Mouse (Mus musculus): ENCODE data around the gene Nanos2. TPM values are rescaled to one million over a fixed set of nuclear protein-coding genes. Genes with fewer than 3 reads are reported as not detected.

The Nanos2 gene
- polyA plus RNA-seq, 1 experiment from 2014 or later: 0.10 TPM

GRCm38 (mm10) chr7:19000421-19000820 lies 13.2 kb downstream of the Nanos2 start:
- Histone ChIP-seq H3K27me3 (ENCODE audit: control insufficient read depth, insufficient read depth, low read length) (no peaks in the 10 kb centered on the region), H3K4me1 (ENCODE audit: control insufficient read depth, insufficient read depth, low read length) (peaks cover 21% of the 10 kb centered on the region), H3K4me3 (ENCODE audit: low read depth, low read length) (peak overlapping the region; percentile 22), H3K36me3 (ENCODE audit: control insufficient read depth, insufficient read depth, low read length) (peaks cover 3% of the 10 kb centered on the region; the same call in 1 of the 2 replicates), H3K9ac (ENCODE audit: low read length) (peak overlapping the region; percentile 51; the same call in 1 of the 2 replicates), H3K4me2 (peak overlapping the region; percentile 38), H3K27ac (ENCODE audit: low read depth, low read length) (no peak overlapping the region), H3K9me3 (ENCODE audit: control insufficient read depth, low read length) (no peaks in the 10 kb centered on the region)
- WGBS: 56% methylated on average over 10 of the region's 10 CpGs
- DNase-seq (ENCODE audit: low spot score, missing footprints): no peak
- ATAC-seq (ENCODE audit: low FRiP score): no peak

- DNase-seq (ENCODE audit: low spot score, missing footprints) (no peak), ATAC-seq (ENCODE audit: low FRiP score) (no peak)
- Histone ChIP-seq H3K27ac (ENCODE audit: low read depth, low read length) (no peak overlapping the region), H3K4me1 (ENCODE audit: control insufficient read depth, insufficient read depth, low read length) (peaks cover 29% of the 10 kb centered on the region), H3K9me3 (ENCODE audit: control insufficient read depth, low read length) (no peaks in the 10 kb centered on the region), H3K36me3 (ENCODE audit: control insufficient read depth, insufficient read depth, low read length) (peaks cover 10% of the 10 kb centered on the region; the same call in 1 of the 2 replicates), H3K4me2 (peak overlapping the region; percentile 38), H3K27me3 (ENCODE audit: control insufficient read depth, insufficient read depth, low read length) (no peaks in the 10 kb centered on the region), H3K9ac (ENCODE audit: low read length) (peak overlapping the region; percentile 51; the same call in 1 of the 2 replicates), H3K4me3 (ENCODE audit: low read depth, low read length) (peak overlapping the region; percentile 22)
- WGBS: 36% methylated on average over 18 of the region's 18 CpGs
These were observed 14.0 kb downstream of the Nanos2 start for GRCm38 (mm10) chr7:19001066-19001806.

GRCm38 (mm10) chr7:19001807-19002085 lies 14.5 kb downstream of the Nanos2 start:
- WGBS: 73% methylated on average over 3 of the region's 3 CpGs
- H3K27ac ChIP-seq (ENCODE audit: low read depth, low read length): no peak overlapping the region
- no peak for ATAC-seq (ENCODE audit: low FRiP score)
- H3K4me2 ChIP-seq: no peak overlapping the region
- H3K27me3 ChIP-seq (ENCODE audit: control insufficient read depth, insufficient read depth, low read length): no peaks in the 10 kb centered on the region
- H3K9me3 ChIP-seq (ENCODE audit: control insufficient read depth, low read length): no peaks in the 10 kb centered on the region
- H3K4me1 ChIP-seq (ENCODE audit: control insufficient read depth, insufficient read depth, low read length): peaks cover 32% of the 10 kb centered on the region
- no peak for DNase-seq (ENCODE audit: low spot score, missing footprints)
- no peak overlapping the region for H3K9ac ChIP-seq (ENCODE audit: low read length)
- H3K4me3 ChIP-seq (ENCODE audit: low read depth, low read length): no peak overlapping the region
- peaks cover 10% of the 10 kb centered on the region; the same call in 1 of the 2 replicates for H3K36me3 ChIP-seq (ENCODE audit: control insufficient read depth, insufficient read depth, low read length)

GRCm38 (mm10) chr7:19002115-19002514 lies 14.9 kb downstream of the Nanos2 start:
- no peak for ATAC-seq (ENCODE audit: low FRiP score)
- H3K9me3 ChIP-seq (ENCODE audit: control insufficient read depth, low read length): no peaks in the 10 kb centered on the region
- DNase-seq (ENCODE audit: low spot score, missing footprints): no peak
- H3K27ac ChIP-seq (ENCODE audit: low read depth, low read length): no peak overlapping the region
- no peaks in the 10 kb centered on the region for H3K27me3 ChIP-seq (ENCODE audit: control insufficient read depth, insufficient read depth, low read length)
- peak overlapping the region; percentile 33 for H3K4me3 ChIP-seq (ENCODE audit: low read depth, low read length)
- 49% methylated on average over 4 of the region's 4 CpGs for WGBS
- H3K4me2 ChIP-seq: peak overlapping the region; percentile 60
- H3K36me3 ChIP-seq (ENCODE audit: control insufficient read depth, insufficient read depth, low read length): peaks cover 10% of the 10 kb centered on the region; the same call in 1 of the 2 replicates
- H3K4me1 ChIP-seq (ENCODE audit: control insufficient read depth, insufficient read depth, low read length): peaks cover 32% of the 10 kb centered on the region
- H3K9ac ChIP-seq (ENCODE audit: low read length): peak overlapping the region; percentile 79

- Histone ChIP-seq H3K4me1 (ENCODE audit: control insufficient read depth, insufficient read depth, low read length) (peaks cover 32% of the 10 kb centered on the region), H3K4me2 (peak overlapping the region; percentile 60)
- DNase-seq (ENCODE audit: low spot score, missing footprints): peak; percentile 98
These were observed 15.8 kb downstream of the Nanos2 start for GRCm38 (mm10) chr7:19002848-19003498.

GRCm38 (mm10) chr7:19003902-19004630 lies 16.9 kb downstream of the Nanos2 start, which contains the start of gene Irf2bp1:
Gene Irf2bp1, plus strand, starts transcription at chr7:19004044.
- H3K27me3 ChIP-seq (ENCODE audit: control insufficient read depth, insufficient read depth, low read length): no peaks in the 10 kb centered on the region
- H3K4me3 ChIP-seq (ENCODE audit: low read depth, low read length): peak within 1 kb of the TSS; percentile 89
- H3K36me3 ChIP-seq (ENCODE audit: control insufficient read depth, insufficient read depth, low read length): peaks cover 10% of the 10 kb centered on the region; the same call in 1 of the 2 replicates
- H3K27ac ChIP-seq (ENCODE audit: low read depth, low read length): peak within 1 kb of the TSS; percentile 87
- DNase-seq (ENCODE audit: low spot score, missing footprints) (peak; percentile 99), ATAC-seq (ENCODE audit: low FRiP score) (peak; percentile 74)
- peak within 1 kb of the TSS; percentile 99 for H3K4me2 ChIP-seq
- 1% methylated on average over 85 of the region's 90 CpGs for WGBS
- H3K9ac ChIP-seq (ENCODE audit: low read length): peak within 1 kb of the TSS; percentile 89
- H3K4me1 ChIP-seq (ENCODE audit: control insufficient read depth, insufficient read depth, low read length): peaks cover 30% of the 10 kb centered on the region
- no peaks in the 10 kb centered on the region for H3K9me3 ChIP-seq (ENCODE audit: control insufficient read depth, low read length)

More at GRCm38 (mm10) chr7:19002848-19003498, 15.8 kb downstream of the Nanos2 start:
- H3K4me3 ChIP-seq (ENCODE audit: low read depth, low read length): peak overlapping the region; percentile 33
- H3K27ac ChIP-seq (ENCODE audit: low read depth, low read length): no peak overlapping the region
- peak; percentile 60 for ATAC-seq (ENCODE audit: low FRiP score)
- H3K9me3 ChIP-seq (ENCODE audit: control insufficient read depth, low read length): no peaks in the 10 kb centered on the region
- H3K9ac ChIP-seq (ENCODE audit: low read length): peak overlapping the region; percentile 79
- no peaks in the 10 kb centered on the region for H3K27me3 ChIP-seq (ENCODE audit: control insufficient read depth, insufficient read depth, low read length)
- H3K36me3 ChIP-seq (ENCODE audit: control insufficient read depth, insufficient read depth, low read length): peaks cover 10% of the 10 kb centered on the region; the same call in 1 of the 2 replicates
- 2% methylated on average over 17 of the region's 17 CpGs for WGBS

- 9% methylated on average over 29 of the region's 34 CpGs for WGBS
- ATAC-seq (ENCODE audit: low FRiP score) (no peak; the same call in 1 of the 2 replicates), DNase-seq (ENCODE audit: low spot score, missing footprints) (peak; percentile 93)
- Histone ChIP-seq H3K27ac (ENCODE audit: low read depth, low read length) (no peak overlapping the region), H3K4me3 (ENCODE audit: low read depth, low read length) (peak overlapping the region; percentile 89), H3K4me1 (ENCODE audit: control insufficient read depth, insufficient read depth, low read length) (peaks cover 29% of the 10 kb centered on the region), H3K9me3 (ENCODE audit: control insufficient read depth, low read length) (no peaks in the 10 kb centered on the region), H3K27me3 (ENCODE audit: control insufficient read depth, insufficient read depth, low read length) (no peaks in the 10 kb centered on the region), H3K36me3 (ENCODE audit: control insufficient read depth, insufficient read depth, low read length) (peaks cover 10% of the 10 kb centered on the region; the same call in 1 of the 2 replicates), H3K9ac (ENCODE audit: low read length) (peak overlapping the region; percentile 89), H3K4me2 (peak overlapping the region; percentile 99)
These were observed 17.5 kb downstream of the Nanos2 start for GRCm38 (mm10) chr7:19004631-19005079.

- H3K27me3 ChIP-seq (ENCODE audit: control insufficient read depth, insufficient read depth, low read length): no peaks in the 10 kb centered on the region
- peak overlapping the region; percentile 99 for H3K4me2 ChIP-seq
- H3K9ac ChIP-seq (ENCODE audit: low read length): no peak overlapping the region
- H3K27ac ChIP-seq (ENCODE audit: low read depth, low read length): no peak overlapping the region
- WGBS: 83% methylated on average over 34 of the region's 34 CpGs
- peaks cover 29% of the 10 kb centered on the region for H3K4me1 ChIP-seq (ENCODE audit: control insufficient read depth, insufficient read depth, low read length)
- no peak for ATAC-seq (ENCODE audit: low FRiP score)
- no peaks in the 10 kb centered on the region for H3K9me3 ChIP-seq (ENCODE audit: control insufficient read depth, low read length)
- DNase-seq (ENCODE audit: low spot score, missing footprints): no peak
- H3K4me3 ChIP-seq (ENCODE audit: low read depth, low read length): peak overlapping the region; percentile 89
- H3K36me3 ChIP-seq (ENCODE audit: control insufficient read depth, insufficient read depth, low read length): peaks cover 10% of the 10 kb centered on the region; the same call in 1 of the 2 replicates
These were observed 18.4 kb downstream of the Nanos2 start for GRCm38 (mm10) chr7:19005417-19006121.
